Mouse (Mus musculus): Measurements from ENCODE around the gene Mrgpre.

Gene Mrgpre

DNA sequence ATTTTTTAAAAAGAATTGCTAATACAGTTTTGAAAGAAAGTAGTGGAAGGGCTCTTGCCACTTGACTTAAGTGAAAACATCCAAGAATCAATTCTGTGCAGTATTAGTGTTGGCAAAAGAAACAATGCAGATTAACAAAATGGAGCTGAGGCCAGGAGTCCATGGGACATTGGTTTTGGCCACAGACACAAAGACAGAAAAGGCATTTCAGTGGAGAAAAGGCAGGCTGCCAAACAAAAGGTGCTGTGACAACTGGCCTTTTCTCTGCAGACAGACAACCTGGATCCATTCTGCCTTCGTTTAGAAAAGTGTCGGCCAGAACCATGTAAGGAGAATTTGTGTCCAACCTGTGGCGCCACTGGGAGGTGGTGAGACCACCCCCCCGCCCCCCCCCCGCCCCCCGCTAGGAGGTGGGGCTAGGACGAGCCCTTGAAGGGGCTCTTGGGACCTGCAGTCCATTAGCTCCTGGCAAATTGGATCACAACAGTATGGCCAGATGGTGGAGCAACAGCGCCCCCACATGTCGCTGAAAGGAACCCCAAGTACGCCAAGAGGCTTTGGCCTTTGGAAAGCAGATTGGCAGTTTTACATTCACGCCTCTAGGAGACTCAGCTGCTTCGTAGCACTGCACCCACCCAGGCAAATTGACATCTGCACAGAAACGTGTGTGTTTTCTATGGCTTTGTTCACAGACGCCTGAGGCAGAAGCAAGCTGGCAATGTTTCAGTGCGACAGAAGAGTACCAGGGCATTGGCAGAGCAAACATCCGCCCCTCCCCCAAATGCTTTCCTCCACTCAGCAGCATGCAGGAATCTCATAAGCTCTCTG, 36.0 kb downstream of the Mrgpre start:
- in situ Hi-C loops (cut with MseI, MboI): loop anchor here (5.0 kb wide), 1 partner anchor 41 kb away; no protein-coding TSS in a partner anchor

DNA sequence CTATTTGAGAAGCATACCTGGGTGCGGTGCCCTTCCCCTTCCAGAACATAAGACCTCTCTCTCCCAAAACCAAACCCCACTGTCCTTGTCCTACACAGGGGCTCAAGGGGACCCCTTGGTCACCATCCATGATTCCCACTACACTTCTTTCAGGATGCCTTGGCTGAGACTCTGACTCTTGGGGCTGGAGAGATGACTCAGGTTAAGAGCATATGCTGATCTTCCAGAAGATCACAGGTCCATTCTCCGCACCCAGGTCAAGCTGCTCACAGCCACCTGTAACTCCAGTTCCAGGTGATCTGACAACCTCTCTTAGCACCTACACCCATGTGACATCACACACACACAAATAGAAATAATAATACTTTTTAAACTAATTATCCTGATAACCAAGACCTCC, 43.6 kb downstream of the Mrgpre start:
- in situ Hi-C loops (cut with MseI, MboI): no loop called here

DNA sequence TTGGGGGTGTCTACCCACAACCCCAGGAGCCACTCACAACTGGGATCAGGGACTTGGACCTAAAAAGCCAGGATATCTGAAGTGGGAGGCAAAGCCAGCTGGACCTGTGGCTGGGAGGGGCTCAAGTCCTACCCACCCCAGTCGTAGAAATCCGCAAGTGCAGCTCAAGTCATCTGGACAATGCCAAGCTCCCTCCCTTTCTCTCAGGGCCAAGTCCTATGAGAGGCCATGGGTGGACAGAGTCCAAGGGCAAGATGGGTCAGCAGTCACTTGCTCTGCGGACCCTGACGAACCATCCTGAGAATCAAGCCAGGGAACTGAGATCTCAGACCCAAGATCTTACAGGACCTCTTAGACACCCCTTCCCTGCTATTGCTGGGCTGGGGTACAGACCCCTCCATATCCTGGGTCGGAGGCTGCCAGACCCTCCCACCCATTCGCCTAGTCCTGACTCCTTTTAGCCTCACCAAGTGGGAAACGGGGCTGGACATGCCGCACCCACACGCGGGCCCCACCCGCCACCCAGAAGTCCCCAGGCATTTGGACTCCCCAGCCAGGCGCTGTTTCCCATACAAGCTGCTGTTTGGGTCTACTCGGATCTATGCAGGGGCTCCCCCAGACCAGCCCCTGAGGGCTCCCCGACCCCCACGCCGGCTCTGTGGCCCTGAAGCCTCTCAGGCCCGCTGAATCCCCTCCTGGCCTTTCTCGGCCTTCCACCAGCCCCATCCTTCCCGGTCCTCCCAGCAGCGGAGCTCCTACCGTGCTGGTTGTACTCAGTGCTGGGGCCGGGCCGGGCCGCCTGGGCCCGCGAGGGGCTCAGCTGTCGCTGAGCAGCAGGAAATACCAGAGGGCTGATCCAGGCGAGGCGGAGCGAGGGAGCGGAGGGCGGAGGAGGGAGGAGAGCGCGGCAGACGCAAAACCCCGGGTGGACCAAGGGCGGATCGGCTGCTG, 44.5 kb downstream of the Mrgpre start:
- in situ Hi-C loops (cut with MseI, MboI): no loop called here

DNA sequence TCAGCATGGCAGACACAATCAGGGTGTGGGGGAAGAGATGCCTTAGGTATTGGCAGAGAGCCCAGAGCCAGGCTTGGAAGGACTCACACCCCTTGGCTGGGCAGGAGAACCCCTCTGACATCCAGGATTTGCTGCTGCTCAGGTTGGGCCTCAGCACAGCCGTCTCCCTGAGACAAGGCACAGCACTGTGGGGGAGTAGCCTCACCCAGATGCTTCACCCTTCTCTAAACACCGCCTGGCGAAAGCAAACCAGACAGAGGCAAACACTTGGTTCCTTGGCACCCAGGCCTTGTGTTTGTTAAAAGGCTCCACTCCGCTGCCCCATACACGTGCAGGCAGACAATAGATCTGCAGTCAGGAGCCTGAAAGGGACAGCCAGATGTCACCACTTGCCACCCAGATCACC, 45.7 kb downstream of the Mrgpre start:
- in situ Hi-C loops (cut with MseI, MboI): no loop called here

DNA sequence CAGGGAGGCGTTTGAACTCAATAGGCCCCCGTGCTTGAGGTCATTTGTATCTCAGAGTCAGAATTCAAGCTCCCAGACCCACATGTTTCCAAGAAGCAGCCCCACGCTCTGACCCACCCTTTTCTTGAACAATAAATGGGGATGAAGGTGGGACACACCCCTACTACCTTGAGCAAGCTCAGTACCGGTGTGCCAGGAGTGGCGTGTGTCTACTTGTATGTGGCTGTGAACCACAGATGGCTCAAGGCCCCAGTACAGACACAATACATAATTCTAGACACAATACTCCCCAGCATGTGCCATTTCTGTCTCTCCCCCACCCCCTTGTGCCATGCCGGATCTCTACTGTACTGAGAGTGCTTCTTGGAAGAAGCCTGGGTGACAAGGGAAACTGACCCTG, 46.1 kb downstream of the Mrgpre start:
- in situ Hi-C loops (cut with MseI, MboI): no loop called here

DNA sequence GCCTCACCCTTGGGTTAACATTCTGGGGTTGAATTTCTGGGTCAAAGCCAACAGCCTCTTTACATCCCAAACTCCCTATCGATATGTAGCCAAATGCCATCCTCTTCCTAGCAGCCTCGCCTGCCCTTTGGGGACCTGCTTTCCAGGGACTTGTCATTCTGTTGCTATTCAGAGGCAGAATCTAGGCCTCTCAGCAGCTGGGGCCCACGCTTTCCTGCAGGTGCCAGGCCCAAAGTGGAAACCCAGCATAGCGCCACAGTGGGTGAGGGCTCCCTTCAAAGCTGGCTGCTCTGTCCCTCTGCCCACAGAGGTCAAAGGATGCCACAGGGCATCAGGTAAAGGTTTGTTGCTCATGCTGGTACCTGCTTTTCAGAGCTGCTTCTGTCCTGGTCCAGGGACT, 50.6 kb downstream of the Mrgpre start:
- in situ Hi-C loops (cut with MseI, MboI): no loop called here

DNA sequence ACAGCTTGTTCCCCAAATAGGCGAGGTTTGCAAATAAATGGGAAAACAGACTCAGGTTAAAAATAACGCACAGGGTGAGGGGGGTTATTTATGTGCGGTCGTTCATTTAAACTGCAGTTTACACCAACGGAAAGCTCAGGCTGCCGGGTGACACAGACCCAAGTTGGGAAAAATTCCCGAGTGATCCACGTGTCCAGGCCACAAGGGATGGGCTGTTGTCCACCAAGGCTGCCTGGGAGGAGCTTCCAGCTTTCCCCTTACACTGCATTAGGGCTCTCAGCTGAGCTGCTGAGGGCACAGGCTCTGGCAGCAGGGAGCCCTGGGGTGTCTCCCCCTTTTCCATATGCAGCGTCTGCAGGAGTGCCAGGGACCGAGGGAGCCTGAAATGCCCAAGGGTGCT, 54.4 kb downstream of the Mrgpre start:
- in situ Hi-C loops (cut with MseI, MboI): no loop called here

Data from mouse trophoblast stem cell (cell line).